Mouse (Mus musculus) kidney, adult 18-20 months (tissue): ENCODE measurements around the gene Gm49325.

Experiments
- DNase-seq: peaks from one replicate; pipeline ENCODE4 v3.0.0; 2021

Gene Gm49325

DNA sequence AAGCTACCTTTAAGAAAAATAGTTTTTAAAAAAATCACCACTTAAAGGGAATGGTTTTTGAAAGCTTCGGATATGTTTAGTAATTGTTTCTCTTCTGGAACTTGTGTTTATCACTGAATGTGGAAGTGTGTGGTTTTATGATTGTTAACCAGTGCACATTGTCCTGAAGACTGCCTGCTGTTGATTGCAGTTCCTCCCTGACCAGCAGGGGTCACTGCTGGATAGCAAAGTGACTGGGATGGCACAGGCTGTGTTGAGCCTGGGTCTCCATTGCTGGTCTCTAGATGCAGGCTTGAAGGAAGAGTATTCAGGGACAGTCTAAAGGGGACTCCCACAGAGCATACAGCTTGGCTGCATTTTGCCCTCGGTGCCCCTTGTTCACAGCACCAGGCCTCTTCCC, 21.5 kb downstream of the Gm49325 start:
- peak; percentile 87 for DNase-seq

DNA sequence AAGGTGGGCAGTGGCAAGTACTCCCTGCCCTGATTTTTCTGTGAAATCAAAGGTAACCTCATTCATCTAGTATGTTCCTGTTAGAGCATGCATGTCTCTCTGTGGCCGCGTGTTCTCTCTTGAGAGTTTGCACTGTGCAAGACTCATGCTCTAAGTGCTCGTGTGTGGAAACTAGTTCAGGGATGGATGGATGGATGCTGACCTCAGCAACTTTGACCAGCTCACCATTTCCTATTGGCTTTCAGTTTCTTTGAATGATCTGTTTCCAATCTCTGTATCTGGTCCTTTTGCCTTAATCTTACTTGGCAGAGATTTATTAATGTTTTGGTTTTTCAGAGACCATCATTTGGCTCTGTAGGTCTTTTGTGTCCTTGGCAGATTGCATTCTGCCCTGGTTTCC, 23.2 kb downstream of the Gm49325 start:
- DNase-seq: no peak

DNA sequence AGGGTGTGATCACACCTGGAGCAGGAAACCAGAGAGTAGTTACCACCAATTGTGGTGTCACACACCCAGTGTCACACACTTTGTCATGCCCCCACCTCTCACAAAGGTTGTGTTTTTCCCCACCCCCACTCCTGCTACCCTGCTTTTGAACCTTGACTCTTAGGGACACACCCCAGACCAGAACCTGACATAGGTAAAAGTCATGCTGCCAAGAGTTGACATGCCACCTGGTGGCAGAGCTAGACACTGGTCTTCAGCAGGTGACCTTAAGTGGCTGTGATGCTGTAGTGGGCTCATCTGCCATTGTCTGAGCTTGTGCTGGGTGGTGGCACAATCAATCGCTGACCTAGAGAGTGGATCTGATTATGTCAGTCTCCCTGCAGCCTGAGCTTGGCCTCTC, 24.0 kb downstream of the Gm49325 start:
- no peak for DNase-seq

DNA sequence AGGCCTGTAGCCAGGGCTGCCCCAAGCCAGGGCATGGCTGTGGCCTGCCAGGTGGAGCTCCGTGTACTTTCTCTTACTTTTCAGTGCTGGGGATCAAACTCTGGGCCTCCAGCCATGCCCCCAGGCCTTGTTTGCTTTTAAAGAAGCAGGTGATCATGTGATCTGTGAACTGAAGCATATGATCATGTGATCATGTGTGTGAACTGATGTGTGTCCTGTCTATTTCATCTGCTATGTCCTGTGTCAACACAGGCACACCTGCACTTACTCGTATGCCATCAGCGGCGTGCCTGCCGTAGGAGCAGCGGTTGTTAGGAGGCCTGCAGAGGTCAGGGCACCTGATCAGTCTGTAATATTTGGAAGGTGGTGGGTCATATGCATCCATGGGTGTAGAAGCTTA, 28.0 kb downstream of the Gm49325 start:
- DNase-seq: no peak

DNA sequence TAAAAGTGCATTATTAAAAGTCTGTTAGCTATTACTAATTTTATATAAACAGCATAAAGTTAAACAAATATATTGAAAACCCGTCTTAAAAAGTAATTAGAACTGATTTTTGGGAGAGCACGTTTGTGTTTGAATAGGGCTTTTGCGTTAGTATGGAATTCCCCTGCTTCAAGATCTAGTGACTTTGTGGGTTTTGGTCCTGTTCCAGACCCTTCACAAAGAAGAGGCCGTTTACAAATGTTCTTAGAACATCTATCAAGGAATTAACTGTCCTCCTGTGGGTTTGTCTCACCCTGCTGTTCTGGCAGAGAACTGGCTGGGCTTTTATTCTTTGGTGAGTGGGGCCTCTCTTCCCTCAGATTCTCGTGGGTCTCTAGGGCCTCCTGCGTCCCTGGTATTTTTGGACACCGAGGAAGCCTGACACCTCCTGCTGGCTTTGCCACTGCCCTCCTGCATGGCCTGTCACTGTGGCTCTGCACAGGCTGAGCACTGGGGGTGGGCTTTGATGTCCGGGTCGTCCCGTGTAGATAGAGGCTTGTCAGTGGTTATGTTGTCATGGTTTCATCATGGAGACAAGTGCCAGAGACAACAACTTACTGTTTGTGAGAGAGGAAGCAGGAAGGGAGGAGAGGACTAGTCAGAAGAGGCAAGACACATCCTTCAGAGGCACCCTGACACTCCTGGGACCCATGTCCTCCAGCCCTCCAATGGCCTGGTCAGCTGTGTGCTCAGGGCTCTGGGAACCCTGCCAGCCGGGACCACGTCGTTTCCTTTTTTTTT, 28.6 kb downstream of the Gm49325 start:
- no peak for DNase-seq

DNA sequence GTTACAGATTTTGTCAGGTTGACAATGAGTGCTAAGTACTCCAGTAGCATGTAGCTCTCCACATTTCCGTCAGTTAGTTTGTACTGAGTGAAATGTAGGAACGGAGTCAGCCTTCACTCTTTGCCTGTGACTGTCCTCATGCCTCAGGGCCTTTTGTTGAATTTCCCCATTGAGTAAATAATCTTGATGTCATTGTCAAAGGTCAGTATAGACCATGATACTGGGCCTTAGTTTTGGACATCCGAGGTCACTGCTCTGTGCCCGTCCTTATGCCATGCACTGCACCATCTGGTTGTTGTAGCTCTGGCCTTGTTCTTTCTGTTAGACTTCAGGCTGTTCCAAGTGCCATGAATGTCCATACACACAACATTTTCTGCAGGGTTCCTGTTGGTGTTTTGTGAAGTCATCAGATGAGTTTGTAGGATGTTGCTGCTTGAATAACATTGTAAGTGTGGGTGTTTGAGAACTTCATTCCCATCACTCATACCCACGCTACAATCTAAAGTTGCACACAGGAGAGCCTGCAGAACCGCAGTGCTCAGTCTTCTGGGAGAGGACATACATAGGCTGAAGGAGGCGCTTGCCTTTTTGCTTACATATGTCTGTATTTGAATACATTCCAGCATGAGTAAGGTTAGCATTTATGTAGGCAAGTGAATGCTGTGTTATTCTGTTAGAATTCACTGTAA, 30.4 kb downstream of the Gm49325 start:
- no peak for DNase-seq

DNA sequence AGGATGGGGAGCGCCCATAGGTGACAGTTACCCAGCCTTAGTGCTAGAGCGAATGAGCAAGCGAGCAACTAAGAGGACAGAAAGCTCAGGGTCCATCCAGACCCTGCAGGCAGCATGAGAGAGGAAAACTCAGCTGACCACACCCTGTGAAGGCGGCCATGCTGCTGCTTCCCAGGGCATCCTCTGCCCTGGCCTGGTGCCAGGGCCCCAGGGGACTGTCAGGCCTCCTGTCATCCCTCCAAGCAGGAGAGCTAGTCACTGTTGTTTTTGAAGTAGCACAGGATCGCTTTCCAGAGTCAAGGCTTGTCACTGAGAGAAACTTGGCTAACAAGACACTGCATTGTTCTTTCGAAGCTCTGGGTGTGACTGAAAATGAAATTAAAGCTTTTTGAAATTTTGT, 33.0 kb downstream of the Gm49325 start:
- peak; percentile 42 for DNase-seq

DNA sequence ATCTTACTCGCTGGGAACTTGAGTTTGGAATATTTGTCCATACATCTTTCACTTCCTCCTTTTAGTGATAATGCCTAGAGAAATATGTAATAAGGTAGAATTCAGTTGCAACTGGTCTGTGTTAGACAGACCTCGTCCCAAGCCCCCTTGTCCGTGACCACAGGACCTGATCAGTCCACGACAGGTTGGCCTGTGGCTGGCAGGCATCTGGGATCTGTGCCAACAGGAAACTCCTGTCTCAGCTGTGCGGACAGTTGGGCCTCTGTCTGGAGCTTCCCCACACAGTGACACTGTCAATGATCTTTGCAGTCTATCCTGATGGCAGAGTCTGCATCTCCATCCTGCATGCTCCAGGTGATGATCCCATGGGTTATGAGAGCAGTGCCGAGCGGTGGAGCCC, 37.2 kb downstream of the Gm49325 start:
- no peak for DNase-seq

DNA sequence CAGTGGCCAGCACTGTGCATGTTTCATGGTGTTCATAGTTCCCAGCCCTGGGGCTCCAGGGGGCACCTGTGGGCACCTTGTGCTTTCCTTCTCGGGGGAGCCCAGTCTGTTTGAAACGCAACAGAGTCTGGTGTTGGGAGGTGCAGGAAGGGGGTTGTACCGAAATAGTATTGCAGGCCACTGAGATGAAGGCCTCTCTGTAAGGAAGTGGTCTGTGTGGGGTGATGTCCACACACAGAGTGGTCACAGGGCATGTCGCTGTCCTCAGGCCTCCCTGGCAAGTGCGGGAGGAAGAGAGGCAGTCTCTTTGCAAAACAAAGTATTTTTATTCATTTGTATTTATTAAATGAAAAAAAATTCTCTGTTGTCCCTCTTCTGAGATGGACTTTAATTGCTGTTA, 39.6 kb downstream of the Gm49325 start:
- DNase-seq: no peak

DNA sequence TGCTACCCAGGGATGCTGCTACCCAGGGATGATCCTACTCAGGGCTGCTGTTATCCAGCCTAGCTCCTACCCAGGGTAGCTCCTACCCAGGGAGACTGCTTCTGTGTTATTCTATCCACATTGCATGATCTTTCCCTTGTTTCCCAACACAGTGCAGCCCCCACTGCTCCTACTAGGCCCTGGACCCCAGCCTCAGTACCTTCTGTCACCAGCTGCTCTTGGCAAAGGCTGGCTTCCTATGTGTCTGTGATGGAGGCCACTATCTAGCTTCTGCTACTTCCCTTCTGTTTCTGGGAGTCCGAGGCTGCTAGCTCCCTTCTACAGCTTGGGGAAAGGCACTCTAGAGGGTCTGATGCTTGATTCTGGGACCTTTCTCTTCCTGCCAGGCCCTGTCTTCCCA, 41.5 kb downstream of the Gm49325 start:
- DNase-seq: no peak

DNA sequence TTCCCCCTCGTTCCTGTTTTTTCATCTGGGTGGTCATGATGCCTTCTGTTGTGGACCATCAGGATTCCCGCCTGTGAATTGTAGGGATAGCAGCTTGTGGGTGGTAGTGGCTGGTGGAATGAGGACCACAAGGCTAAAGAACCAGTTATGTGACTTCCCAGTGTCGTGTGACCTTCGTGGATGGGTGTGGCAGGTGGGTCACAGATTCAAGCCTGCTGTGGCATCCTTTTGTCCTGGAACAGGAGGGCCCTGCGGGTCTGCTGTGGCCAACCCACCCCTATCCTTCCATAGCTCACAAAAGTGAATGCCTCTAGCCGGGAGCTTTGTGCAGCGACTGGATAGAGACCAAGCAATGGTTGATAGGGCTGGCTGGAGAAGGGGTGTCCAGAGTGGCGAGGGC, 41.9 kb downstream of the Gm49325 start:
- no peak for DNase-seq

DNA sequence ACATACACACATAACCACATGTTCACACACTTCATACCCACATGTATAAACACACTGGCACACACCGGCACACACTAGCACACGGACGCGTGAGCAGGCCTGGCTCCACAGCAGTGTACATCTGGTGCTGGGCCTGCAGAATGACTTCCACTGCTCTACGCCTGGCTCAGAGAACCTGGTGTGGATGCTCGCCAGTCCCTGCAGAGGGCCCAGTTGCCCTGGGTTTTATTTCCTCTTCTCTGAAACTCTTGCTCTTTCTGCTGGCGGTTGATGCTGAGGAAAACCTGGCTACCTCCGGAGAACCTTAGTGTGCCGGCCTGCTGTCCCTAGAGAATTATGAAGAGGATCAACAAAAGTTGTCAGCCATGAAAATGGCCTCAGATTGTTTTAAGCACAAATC, 46.0 kb downstream of the Gm49325 start:
- no peak for DNase-seq

DNA sequence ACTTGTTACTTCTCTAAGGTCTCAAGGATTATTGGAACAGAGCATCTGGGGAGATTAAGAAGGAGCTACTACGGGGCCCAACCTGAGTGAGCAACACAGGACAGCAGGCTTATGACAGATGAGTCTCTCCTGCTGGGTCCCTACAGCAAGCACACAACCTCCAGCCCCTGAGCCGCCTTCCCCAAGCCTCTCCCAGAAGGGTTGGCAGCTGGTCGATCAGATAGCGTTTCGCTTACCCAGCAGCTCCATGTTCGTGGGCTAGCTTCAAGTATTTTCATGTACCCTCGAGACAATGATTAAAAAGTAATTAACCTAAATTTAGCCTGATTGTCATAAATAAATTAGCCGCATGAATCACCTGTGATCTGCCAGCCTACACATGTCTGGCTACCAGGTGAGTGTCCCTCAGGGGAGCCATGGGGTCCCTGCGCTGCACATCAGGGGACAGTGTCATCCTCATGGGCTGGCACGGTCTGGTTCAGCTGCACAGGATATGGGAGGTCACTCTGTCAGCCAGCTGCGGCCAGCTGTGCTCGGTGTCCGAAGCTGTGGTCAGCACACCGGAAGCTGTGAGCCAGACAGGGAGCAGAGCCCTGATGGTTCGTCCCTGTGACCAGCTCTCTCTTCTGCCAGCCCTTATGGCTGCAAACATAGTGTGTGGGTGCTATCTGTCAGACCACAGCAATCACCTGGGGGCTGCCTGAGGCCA, 52.4 kb downstream of the Gm49325 start:
- peak; percentile 45 for DNase-seq

DNA sequence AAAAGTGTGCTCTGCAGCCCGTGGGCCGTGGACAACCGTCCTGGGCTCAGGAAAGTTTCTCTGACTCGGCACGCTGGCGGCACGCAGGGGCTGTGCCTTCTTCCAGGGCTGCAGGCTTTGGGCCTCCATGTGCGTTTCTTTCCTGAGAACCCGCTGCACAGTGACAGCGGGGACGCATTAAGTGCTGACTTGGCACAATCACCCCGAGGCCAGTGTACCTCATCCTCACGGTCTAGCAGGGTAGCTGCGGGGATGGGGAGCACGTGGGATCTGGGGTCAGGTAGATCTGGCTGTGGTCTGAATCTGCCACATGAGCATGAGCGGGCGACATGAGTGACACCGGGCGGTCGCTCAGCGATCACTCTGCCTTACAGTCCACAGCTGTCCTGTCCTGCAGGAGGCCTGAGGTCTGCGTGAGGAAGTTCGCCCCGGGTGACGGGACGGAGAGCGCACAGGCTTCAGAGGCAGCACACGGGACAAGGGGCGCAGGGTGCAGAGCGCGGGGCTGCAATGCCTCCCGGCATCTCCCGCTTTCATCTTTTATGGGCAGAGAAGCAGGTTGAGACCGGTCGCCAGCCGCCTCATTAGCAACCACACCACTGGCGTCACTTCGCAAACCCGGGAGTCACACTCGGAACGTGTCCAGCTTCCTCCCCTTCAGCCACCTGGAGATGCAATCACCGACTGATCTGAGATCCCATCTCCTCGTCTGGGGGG, 58.1 kb downstream of the Gm49325 start:
- DNase-seq: no peak

DNA sequence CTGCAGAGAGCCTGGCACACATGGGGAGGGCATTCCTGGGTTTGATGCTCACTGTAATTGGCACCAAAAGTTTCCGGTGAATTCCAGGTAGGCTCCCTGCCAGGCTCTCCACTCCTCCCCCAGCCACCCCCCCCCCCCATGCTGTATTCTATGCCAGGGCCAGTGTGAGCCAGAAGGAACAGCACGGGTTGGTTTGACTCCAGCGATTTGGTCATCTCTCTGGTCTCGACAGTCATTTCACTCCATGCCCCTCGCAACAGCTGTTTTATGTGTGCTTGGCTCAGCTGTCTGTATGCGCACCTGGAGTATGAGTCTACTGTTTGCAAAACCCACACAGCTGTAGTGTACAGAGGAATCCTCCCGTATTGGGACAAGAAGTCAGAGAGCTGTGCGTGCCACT, 60.3 kb downstream of the Gm49325 start:
- no peak for DNase-seq

DNA sequence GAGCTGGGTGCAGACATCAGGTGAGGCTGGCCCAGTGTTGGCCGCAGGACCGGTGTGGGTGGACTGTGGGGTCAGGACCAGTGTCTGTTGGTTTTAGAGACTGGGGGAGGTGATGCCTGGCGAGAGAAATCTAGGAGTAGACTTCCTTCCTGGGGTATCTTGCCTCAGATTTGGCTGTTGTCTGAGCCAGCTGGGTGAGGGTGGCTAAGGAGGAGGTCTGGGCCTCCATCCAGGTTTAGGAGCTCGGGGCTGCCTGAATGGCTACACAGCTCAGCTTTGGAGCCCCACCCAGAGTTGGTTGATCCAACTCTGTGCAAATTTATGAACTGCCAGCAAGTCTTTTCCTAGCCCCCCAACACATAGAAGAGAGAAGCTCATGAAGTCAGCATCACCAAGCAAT, 61.4 kb downstream of the Gm49325 start:
- DNase-seq: no peak

DNA sequence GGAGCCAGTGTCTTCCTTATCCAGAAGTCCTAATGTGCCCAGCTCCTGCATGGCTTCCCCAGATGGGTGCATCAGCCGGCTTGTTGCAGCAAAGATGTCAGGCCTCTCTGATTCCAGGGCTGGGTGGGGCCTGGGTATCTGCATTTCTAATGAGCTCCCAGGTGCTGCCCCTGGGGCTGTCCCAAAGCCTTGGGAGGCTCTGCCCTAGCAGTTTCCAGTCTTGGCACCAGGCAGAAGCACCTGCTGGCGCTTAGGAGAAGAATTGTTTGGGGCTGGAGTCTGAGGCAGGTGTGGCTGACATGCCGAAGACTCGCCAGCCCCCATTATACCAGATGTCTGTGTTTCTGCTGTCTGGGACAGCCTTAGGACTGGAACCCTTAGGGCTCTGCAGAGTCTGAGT, 64.7 kb downstream of the Gm49325 start:
- DNase-seq: no peak

DNA sequence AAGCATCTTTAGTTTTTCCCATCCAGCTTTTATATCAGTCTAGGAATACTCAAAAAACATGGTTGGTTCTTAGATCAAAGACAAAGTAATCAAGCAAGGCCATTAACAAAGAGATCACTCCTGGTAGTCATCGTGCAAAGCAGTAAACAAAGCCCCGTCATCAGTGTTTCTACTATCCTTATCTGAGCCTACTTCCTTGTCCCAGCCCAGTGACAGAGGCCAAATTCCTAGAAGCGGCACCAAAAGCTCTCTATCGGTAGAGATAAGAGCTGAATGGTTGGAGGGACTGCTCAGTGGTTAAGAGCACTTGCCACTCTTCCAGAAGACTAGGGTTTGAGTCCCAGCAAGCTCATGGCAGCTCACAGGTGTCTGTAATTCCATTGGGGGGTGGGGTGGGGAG, 65.5 kb downstream of the Gm49325 start:
- no peak for DNase-seq

DNA sequence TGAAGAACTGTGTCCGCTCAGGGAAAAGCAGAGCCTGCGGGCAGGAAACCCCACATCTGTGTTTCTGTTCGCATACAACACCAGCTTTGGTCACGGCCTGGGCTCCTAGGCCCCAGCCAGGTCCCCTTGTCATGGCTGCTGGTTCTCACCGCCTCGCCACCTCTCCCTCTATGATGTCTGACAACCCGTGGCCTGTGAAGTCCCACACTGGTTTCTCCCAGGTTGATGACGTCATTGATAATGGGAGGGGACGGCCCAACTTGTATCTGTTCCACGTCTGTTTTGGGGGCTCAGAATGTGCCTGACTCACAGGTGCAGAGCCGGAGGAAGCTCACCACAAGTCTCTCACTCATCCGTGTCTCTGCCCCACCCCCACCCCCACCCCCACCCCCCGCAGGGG, 67.8 kb downstream of the Gm49325 start:
- no peak for DNase-seq

DNA sequence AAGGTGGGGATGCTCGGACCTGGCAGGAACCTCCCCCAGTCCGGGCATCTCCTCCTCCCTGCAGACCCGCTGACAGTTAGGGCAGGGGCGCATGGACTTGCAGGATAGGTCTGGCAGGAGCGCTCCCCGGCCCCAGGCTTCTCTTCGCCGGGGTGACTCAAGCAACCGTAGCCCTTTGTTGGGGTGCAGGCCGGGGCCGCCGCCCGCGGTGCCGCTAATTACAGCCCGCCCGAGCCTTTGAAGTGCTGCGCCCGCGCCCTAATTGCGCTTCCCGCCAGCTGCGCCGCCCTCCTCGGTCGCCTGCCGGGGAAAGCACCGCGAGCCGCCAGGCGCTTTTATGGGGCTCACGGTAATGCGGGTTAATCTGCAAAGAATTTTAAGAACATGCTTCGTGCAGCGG, 71.6 kb downstream of the Gm49325 start:
- no peak for DNase-seq

DNA sequence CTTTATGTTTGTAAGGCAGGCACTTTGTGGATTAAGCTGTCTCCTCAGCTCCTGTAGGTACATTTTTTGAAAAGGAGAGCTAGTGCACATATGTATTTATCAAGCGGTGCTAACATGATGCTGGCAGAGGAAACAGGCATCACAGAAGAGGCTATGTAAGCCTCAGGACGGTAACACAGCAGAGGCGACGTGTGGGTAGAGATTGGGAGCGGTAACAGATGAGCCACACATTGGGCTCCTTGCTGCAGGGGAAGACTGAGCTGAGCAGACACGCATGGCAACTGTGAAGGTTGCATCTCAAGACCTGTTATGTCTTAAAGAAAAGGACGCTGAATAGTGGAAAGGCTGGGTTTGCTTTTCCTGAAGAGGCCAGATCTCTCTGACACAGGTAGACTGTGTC, 77.0 kb downstream of the Gm49325 start:
- DNase-seq: no peak

DNA sequence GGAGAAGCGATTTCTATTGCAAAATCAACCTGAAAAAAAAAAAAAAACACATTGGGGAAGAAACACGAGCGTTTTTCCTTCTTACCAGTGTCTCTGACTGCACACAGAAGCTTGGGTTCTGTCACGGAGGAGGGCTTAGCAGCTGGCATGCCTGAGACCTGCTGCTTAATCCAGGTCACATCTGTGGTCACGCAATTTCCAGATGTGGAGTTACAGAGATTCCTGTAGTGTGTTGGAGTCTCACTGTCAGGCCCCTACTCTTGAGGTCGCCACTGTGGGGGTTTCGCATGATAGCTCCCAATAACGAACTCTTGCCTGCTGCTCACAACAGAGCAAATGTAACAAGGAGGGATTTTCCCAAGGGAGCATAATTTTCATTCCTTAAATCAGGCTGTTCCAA, 78.2 kb downstream of the Gm49325 start:
- DNase-seq: no peak

DNA sequence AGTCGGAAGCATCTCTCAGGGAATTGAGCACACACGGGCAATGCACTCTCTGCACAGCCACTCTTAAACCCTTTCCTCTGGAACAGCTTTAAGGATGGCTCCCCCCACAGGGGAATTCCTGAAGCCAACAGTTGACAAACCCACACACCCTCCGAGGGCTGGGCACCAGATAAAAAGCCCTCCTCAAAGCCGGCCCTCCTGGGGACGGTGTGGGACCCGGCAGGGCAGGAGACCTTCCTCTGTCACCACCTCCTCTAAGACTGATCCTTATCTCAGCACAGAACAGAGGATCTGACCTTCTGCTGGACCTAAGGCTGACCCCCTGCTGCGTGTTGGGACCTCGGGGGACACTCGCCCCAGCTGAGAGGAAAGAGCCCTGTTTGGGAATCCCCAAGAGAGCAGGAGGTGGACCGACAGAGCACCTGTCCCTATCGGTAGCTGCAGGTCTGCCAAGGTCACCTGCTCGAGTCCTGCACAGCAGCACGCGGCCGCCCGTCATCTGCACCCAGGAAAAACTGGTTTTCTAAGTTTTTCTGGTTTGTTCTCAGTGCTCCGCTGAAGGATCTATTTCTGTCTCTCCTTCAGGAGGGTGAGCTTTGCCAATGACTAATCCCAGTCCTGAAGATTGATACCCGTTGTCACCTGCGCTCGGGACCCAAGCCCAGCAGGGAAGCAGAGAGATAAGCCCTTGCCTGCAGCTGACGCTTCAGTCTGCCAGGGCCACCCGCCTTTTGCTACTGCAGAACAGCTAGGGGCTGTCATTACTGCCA, 80.1 kb downstream of the Gm49325 start, which contains the start of gene Tspear:
Gene Tspear (plus strand): TSS at position 675 of the 770 bp plus-strand sequence.
- no peak for DNase-seq
